Mouse (Mus musculus): Measurements from ENCODE around the gene Il11ra1. TPM values are rescaled to one million over a fixed set of nuclear protein-coding genes. Genes with fewer than 3 reads are reported as not detected.
"Not testable (repeated sequence)": the region's sequence is repeated elsewhere in the genome, so short reads cannot be mapped to it uniquely, and the experiment has no call there.

Gene Il11ra1
- polyA plus RNA-seq, 1 experiment from 2014 or later, result 66.9 TPM

- WGBS, result 21% methylated on average over 5 of the region's 9 CpGs
- H3K4me2 ChIP-seq (ENCODE audit: low read depth, low read length, severe bottlenecking); H3K9ac ChIP-seq (ENCODE audit: low read length); H3K36me3 ChIP-seq (ENCODE audit: control insufficient read depth, insufficient read depth, low read length); H3K27ac ChIP-seq (ENCODE audit: low read depth, low read length); H3K27me3 ChIP-seq (ENCODE audit: control insufficient read depth, insufficient read depth, low read length); H3K9me3 ChIP-seq (ENCODE audit: control insufficient read depth, low read length); ATAC-seq (replicated peaks; ENCODE audit: low FRiP score); H3K4me1 ChIP-seq (replicated peaks; ENCODE audit: control insufficient read depth, insufficient read depth, low read length); H3K4me3 ChIP-seq (ENCODE audit: low read depth, low read length); DNase-seq (ENCODE audit: low spot score): not testable (repeated sequence)
Observed at GRCm38 (mm10) chr4:41781271-41781670, 81.5 kb downstream of the Il11ra1 start.

- not testable (repeated sequence) for H3K36me3 ChIP-seq (ENCODE audit: control insufficient read depth, insufficient read depth, low read length); H3K9me3 ChIP-seq (ENCODE audit: control insufficient read depth, low read length); H3K27ac ChIP-seq (ENCODE audit: low read depth, low read length); H3K9ac ChIP-seq (ENCODE audit: low read length); H3K4me1 ChIP-seq (replicated peaks; ENCODE audit: control insufficient read depth, insufficient read depth, low read length); H3K27me3 ChIP-seq (ENCODE audit: control insufficient read depth, insufficient read depth, low read length); DNase-seq (ENCODE audit: low spot score); ATAC-seq (replicated peaks; ENCODE audit: low FRiP score); H3K4me3 ChIP-seq (ENCODE audit: low read depth, low read length); H3K4me2 ChIP-seq (ENCODE audit: low read depth, low read length, severe bottlenecking)
- 17% methylated on average over 15 of the region's 21 CpGs for WGBS
Observed at GRCm38 (mm10) chr4:41781748-41782485, 82.1 kb downstream of the Il11ra1 start.

- H3K9ac ChIP-seq (ENCODE audit: low read length); H3K9me3 ChIP-seq (ENCODE audit: control insufficient read depth, low read length); DNase-seq (ENCODE audit: low spot score); H3K36me3 ChIP-seq (ENCODE audit: control insufficient read depth, insufficient read depth, low read length); H3K4me1 ChIP-seq (replicated peaks; ENCODE audit: control insufficient read depth, insufficient read depth, low read length); ATAC-seq (replicated peaks; ENCODE audit: low FRiP score); H3K27me3 ChIP-seq (ENCODE audit: control insufficient read depth, insufficient read depth, low read length); H3K4me2 ChIP-seq (ENCODE audit: low read depth, low read length, severe bottlenecking); H3K27ac ChIP-seq (ENCODE audit: low read depth, low read length); H3K4me3 ChIP-seq (ENCODE audit: low read depth, low read length): not testable (repeated sequence)
- WGBS, result 23% methylated on average over 4 of the region's 4 CpGs
Observed at GRCm38 (mm10) chr4:41782711-41783110, 82.9 kb downstream of the Il11ra1 start.

GRCm38 (mm10) chr4:41783197-41783596 is 83.4 kb downstream of the Il11ra1 start:
- not testable (repeated sequence) for H3K9me3 ChIP-seq (ENCODE audit: control insufficient read depth, low read length); H3K4me3 ChIP-seq (ENCODE audit: low read depth, low read length); H3K9ac ChIP-seq (ENCODE audit: low read length); H3K4me1 ChIP-seq (replicated peaks; ENCODE audit: control insufficient read depth, insufficient read depth, low read length); H3K27me3 ChIP-seq (ENCODE audit: control insufficient read depth, insufficient read depth, low read length); H3K27ac ChIP-seq (ENCODE audit: low read depth, low read length); H3K36me3 ChIP-seq (ENCODE audit: control insufficient read depth, insufficient read depth, low read length); H3K4me2 ChIP-seq (ENCODE audit: low read depth, low read length, severe bottlenecking); ATAC-seq (replicated peaks; ENCODE audit: low FRiP score); DNase-seq (ENCODE audit: low spot score)
- WGBS, result 17% methylated on average over 2 of the region's 3 CpGs

Other genes starting within 250 kb of the Il11ra1 start
- gene Kif24, start 235.1 kb upstream of the Il11ra1 start, polyA plus RNA-seq (2014; fragmentation: Nextera tagmentation; extraction: Ambion mirVana), result 14.9 and 15.8 TPM in 2 replicates
- gene Nudt2, start 234.8 kb upstream of the Il11ra1 start, polyA plus RNA-seq (2014; fragmentation: Nextera tagmentation; extraction: Ambion mirVana), result 64.7 and 68.0 TPM in 2 replicates
- 8.7 and 9.2 TPM in 2 replicates for gene AI464131, start 196.9 kb upstream of the Il11ra1 start, polyA plus RNA-seq (2014; fragmentation: Nextera tagmentation; extraction: Ambion mirVana)
- 4.8 and 5.2 TPM in 2 replicates for gene 1110017D15Rik, start 182.7 kb upstream of the Il11ra1 start, polyA plus RNA-seq (2014; fragmentation: Nextera tagmentation; extraction: Ambion mirVana)
- 6.2 and 6.7 TPM in 2 replicates for gene Fam219a, start 130.5 kb upstream of the Il11ra1 start, polyA plus RNA-seq (2014; fragmentation: Nextera tagmentation; extraction: Ambion mirVana)
- gene Dnaic1, start 130.2 kb upstream of the Il11ra1 start, polyA plus RNA-seq (2014; fragmentation: Nextera tagmentation; extraction: Ambion mirVana), result 1.2 and 1.9 TPM in 2 replicates
- gene Enho, start 59.7 kb upstream of the Il11ra1 start, polyA plus RNA-seq (2014; fragmentation: Nextera tagmentation; extraction: Ambion mirVana), result 28.1 and 34.5 TPM in 2 replicates
- 35.2 and 37.1 TPM in 2 replicates for gene Cntfr, start 2.9 kb upstream of the Il11ra1 start, polyA plus RNA-seq (2014; fragmentation: Nextera tagmentation; extraction: Ambion mirVana)
- 92.0 and 92.5 TPM in 2 replicates for gene Rpp25l, start 13.5 kb downstream of the Il11ra1 start, polyA plus RNA-seq (2014; fragmentation: Nextera tagmentation; extraction: Ambion mirVana)
- gene Dctn3, start 23.2 kb downstream of the Il11ra1 start, polyA plus RNA-seq (2014; fragmentation: Nextera tagmentation; extraction: Ambion mirVana), result 135 and 142 TPM in 2 replicates
- gene Arid3c, start 31.2 kb downstream of the Il11ra1 start, polyA plus RNA-seq (2014; fragmentation: Nextera tagmentation; extraction: Ambion mirVana), result 0.59 and 0.80 TPM in 2 replicates
- 18.4 and 21.4 TPM in 2 replicates for gene Galt, start 55.2 kb downstream of the Il11ra1 start, polyA plus RNA-seq (2014; fragmentation: Nextera tagmentation; extraction: Ambion mirVana)
- gene Sigmar1, start 56.2 kb downstream of the Il11ra1 start, polyA plus RNA-seq (2014; fragmentation: Nextera tagmentation; extraction: Ambion mirVana), result 75.9 and 84.1 TPM in 2 replicates
- 67.6 and 74.3 TPM in 2 replicates for gene Ccl27a, start 74.3 kb downstream of the Il11ra1 start, polyA plus RNA-seq (2014; fragmentation: Nextera tagmentation; extraction: Ambion mirVana)
- not detected in 2 replicates for gene Gm21541, start 203.6 kb downstream of the Il11ra1 start, polyA plus RNA-seq (2014; fragmentation: Nextera tagmentation; extraction: Ambion mirVana)
- gene Gm20878, start 241.6 kb downstream of the Il11ra1 start, polyA plus RNA-seq (2014; fragmentation: Nextera tagmentation; extraction: Ambion mirVana), result 2.7 and 3.9 TPM in 2 replicates